Mouse (Mus musculus): ENCODE results near the gene Mtcl1.

- no peak for TF ChIP-seq GATA1 (IDR thresholded peaks at IDR 0.05; ENCODE audit: borderline replicate concordance, low read length)
- TF ChIP-seq FLI1 (IDR thresholded peaks at IDR 0.05; ENCODE audit: low read length): no peak
Observed at GRCm38 (mm10) chr17:66320716-66321372, 128.7 kb downstream of the Mtcl1 start.
